Mouse (Mus musculus) stomach, postnatal 0 days (tissue): ENCODE measurements at regions not wholly inside any gene's neighbourhood (a gene's known extent, or its start where the extent isn't known, plus 50 kb on each side); places are given as distances from the start of the nearest gene placed in this dataset.

Experiments
- ATAC-seq: fragments of 200-750 bp; cut with Nextera tagmentation; 2 replicates; pipeline ENCODE4 v1.8.0; 2017; ENCODE audit not compliant: low FRiP score, low TSS enrichment
- DNase-seq: peaks from one replicate; pipeline ENCODE4 v3.0.0-alpha.2; 2016; ENCODE audit warnings: low spot score
- H3K27ac ChIP-seq: fragments of 300-500 bp; sonication (generic); replicated peaks from 2 replicates; pipeline ENCODE4 v1.5.1; 2014; ENCODE audit warnings: mild to moderate bottlenecking, control low read depth
- H3K27me3 ChIP-seq: fragments of 300-500 bp; sonication (generic); 2 replicates; pipeline ENCODE4 v1.6.1; 2014; ENCODE audit warnings: low read length; ENCODE audit not compliant: control insufficient read depth, insufficient read depth
- H3K36me3 ChIP-seq: fragments of 300-500 bp; sonication (generic); 2 replicates; pipeline ENCODE4 v1.6.1; 2014; ENCODE audit warnings: low read length, mixed read lengths; ENCODE audit not compliant: control insufficient read depth, insufficient read depth
- H3K4me1 ChIP-seq: fragments of 300-500 bp; sonication (generic); replicated peaks from 2 replicates; pipeline ENCODE4 v1.6.1; 2014; ENCODE audit warnings: antibody characterized with exemption; ENCODE audit not compliant: control insufficient read depth, insufficient read depth
- H3K4me2 ChIP-seq: fragments of 300-500 bp; sonication (generic); replicated peaks from 2 replicates; pipeline ENCODE4 v1.6.1; 2014; ENCODE audit warnings: low read depth, mild to moderate bottlenecking, control low read depth, moderate library complexity
- H3K4me3 ChIP-seq: fragments of 300-500 bp; sonication (generic); 2 replicates; pipeline ENCODE4 v1.5.1; 2014; ENCODE audit warnings: low read depth, low read length, control low read depth
- H3K9ac ChIP-seq: fragments of 300-500 bp; sonication (generic); 2 replicates; pipeline ENCODE4 v1.6.1; 2014; ENCODE audit warnings: mild to moderate bottlenecking, low read length, control low read depth, mixed read lengths
- H3K9me3 ChIP-seq: fragments of 300-500 bp; sonication (generic); 2 replicates; pipeline ENCODE4 v1.6.1; 2016; ENCODE audit warnings: low read length; ENCODE audit not compliant: control insufficient read depth
- CTCF ChIP-seq: IDR thresholded peaks from 2 replicates; pipeline ENCODE4 v1.5.1; 2016; ENCODE audit warnings: antibody characterized with exemption, low read depth, mild to moderate bottlenecking, moderate library complexity
- EP300 ChIP-seq: optimal IDR thresholded peaks from 2 replicates; pipeline ENCODE3; 2016; ENCODE audit warnings: antibody characterized with exemption
- WGBS: fragments of 180-500 bp; shearing (Covaris S2); extraction: QIAGEN DNeasy Blood & Tissue Kit; methylation state at CpG from one replicate; pipeline ENCODE4 v1.1.7; 2014; 5-methylcytosine and 5-hydroxymethylcytosine counted together

- Histone ChIP-seq H3K4me1 (no peaks in the 10 kb centered on the region), H3K4me3 (peak overlapping the region; percentile 35), H3K27me3 (0 out of 2 replicates have a peak, but pooled peaks cover 2% of the 10 kb centered on the region), H3K27ac (no peak overlapping the region), H3K4me2 (peak overlapping the region; percentile 54), H3K9me3 (no peaks in the 10 kb centered on the region), H3K36me3 (no peaks in the 10 kb centered on the region), H3K9ac (0 out of 2 replicates have a peak overlapping the region, but pooled peaks have one; percentile 18)
- TF ChIP-seq EP300 (no peak), CTCF (no peak)
- ATAC-seq (no peak; the same call in 1 of the 2 replicates), DNase-seq (peak; percentile 30)
- WGBS = 16% methylated on average over 42 of the region's 42 CpGs
These were observed 85.7 kb downstream of the Nr2f2 start for GRCm38 (mm10) chr7:70280643-70281380.

- H3K4me1 ChIP-seq = no peaks in the 10 kb centered on the region
- no peak overlapping the region for H3K27ac ChIP-seq
- 8% methylated on average over 31 of the region's 31 CpGs for WGBS
- no peak overlapping the region for H3K9ac ChIP-seq
- peak overlapping the region; percentile 35 for H3K4me3 ChIP-seq
- peak overlapping the region; percentile 54 for H3K4me2 ChIP-seq
- ATAC-seq (no peak), DNase-seq (peak; percentile 28)
- no peak for TF ChIP-seq EP300
- TF ChIP-seq CTCF = no peak
- no peaks in the 10 kb centered on the region for H3K36me3 ChIP-seq
- H3K9me3 ChIP-seq = no peaks in the 10 kb centered on the region
- H3K27me3 ChIP-seq = 0 out of 2 replicates have a peak, but pooled peaks cover under 1% of the 10 kb centered on the region
These were observed 86.5 kb downstream of the Nr2f2 start for GRCm38 (mm10) chr7:70279927-70280642.

DNA sequence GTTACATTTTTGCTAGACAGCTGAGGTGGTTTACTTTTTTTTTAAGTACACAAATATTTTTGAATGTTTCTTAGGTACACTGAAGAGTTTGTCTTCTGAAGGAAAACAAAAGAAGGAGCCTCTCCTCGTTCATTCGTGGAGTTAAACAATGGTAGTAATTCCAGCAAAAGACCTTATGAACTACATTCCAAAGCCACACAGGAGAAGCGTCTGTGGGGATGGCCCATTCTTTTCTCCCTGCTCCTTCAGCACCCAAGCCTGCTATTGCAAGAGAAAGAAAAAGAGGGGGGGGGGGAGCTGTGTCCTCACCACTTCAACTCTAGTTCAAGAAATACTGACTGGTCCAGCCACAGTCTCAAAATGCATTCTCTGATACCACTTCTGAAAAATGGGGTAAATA, 87.4 kb downstream of the Nr2f2 start:
- H3K27me3 ChIP-seq = no peaks in the 10 kb centered on the region
- no peaks in the 10 kb centered on the region for H3K9me3 ChIP-seq
- ATAC-seq = no peak
- H3K4me3 ChIP-seq = no peak overlapping the region
- H3K9ac ChIP-seq = no peak overlapping the region
- no peaks in the 10 kb centered on the region for H3K4me1 ChIP-seq
- no peak overlapping the region for H3K27ac ChIP-seq
- no peak for TF ChIP-seq EP300
- no peak for TF ChIP-seq CTCF
- DNase-seq = no peak
- 48% methylated on average over 3 of the region's 3 CpGs for WGBS
- no peak overlapping the region for H3K4me2 ChIP-seq
- H3K36me3 ChIP-seq = no peaks in the 10 kb centered on the region

- 49% methylated on average over 2 of the region's 2 CpGs for WGBS
- no peak overlapping the region for H3K9ac ChIP-seq
- H3K4me2 ChIP-seq = no peak overlapping the region
- H3K9me3 ChIP-seq = no peaks in the 10 kb centered on the region
- no peaks in the 10 kb centered on the region for H3K36me3 ChIP-seq
- no peak for TF ChIP-seq CTCF
- no peak for TF ChIP-seq EP300
- no peak overlapping the region for H3K27ac ChIP-seq
- DNase-seq = no peak
- H3K4me1 ChIP-seq = no peaks in the 10 kb centered on the region
- no peak for ATAC-seq
- H3K4me3 ChIP-seq = no peak overlapping the region
- no peaks in the 10 kb centered on the region for H3K27me3 ChIP-seq
These were observed 90.5 kb downstream of the Nr2f2 start for GRCm38 (mm10) chr7:70276078-70276477.

DNA sequence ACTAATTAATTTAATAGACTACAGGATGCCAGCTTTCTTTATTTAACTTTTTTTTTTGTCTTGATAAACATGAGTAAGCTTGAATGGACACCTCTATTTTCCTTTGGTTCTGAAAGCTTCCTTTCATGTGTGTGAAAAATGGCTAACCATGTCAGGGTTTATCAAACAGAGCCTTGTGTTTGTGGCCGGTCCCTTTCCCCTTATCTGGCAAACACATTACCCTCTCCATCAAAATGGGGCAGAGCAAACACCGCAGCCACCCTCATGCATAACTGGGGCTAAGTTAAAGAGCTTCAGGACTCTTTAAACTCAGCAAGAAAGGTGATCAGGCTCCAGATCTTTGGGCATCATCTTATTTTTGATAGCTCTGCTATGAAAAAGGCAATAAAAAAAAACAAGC, 92.2 kb downstream of the Nr2f2 start:
- TF ChIP-seq CTCF = no peak
- TF ChIP-seq EP300 = no peak
- ATAC-seq (no peak), DNase-seq (peak; percentile 49)
- Histone ChIP-seq H3K9me3 (no peaks in the 10 kb centered on the region), H3K9ac (no peak overlapping the region), H3K4me2 (no peak overlapping the region), H3K4me1 (no peaks in the 10 kb centered on the region), H3K27me3 (no peaks in the 10 kb centered on the region), H3K27ac (no peak overlapping the region), H3K36me3 (no peaks in the 10 kb centered on the region), H3K4me3 (no peak overlapping the region)
- WGBS = 37% methylated on average over 2 of the region's 2 CpGs

DNA sequence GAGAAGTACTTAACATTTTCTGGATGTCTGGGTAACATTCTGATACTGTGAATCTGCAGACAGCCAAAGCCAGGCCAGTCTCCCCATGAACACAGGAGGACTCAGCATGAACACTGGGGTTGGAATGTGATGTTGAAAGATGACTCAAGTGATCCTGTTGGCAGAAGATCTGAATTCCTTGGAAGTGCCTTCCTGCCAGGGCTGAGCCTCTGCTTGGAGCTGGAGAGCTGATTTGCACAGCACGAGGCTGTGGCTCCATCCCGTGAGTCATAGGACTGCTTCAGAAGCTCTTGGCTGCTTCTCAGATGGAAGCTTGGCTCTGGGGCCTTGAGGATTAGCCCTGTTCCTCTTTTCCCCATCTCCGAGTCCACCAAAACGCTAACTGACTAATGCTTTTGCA, 99.5 kb downstream of the Nr2f2 start:
- Histone ChIP-seq H3K9ac (no peak overlapping the region), H3K27ac (no peak overlapping the region), H3K4me2 (no peak overlapping the region), H3K9me3 (no peaks in the 10 kb centered on the region), H3K4me1 (no peaks in the 10 kb centered on the region), H3K36me3 (no peaks in the 10 kb centered on the region), H3K4me3 (no peak overlapping the region), H3K27me3 (no peaks in the 10 kb centered on the region)
- ATAC-seq (peak; percentile 84; the same call in 1 of the 2 replicates), DNase-seq (peak; percentile 33)
- no peak for TF ChIP-seq EP300
- no peak for TF ChIP-seq CTCF
- 37% methylated on average over 4 of the region's 4 CpGs for WGBS
